Mouse (Mus musculus) common myeloid progenitor, adult 5-6 weeks (primary cell): Measurements from ENCODE around the gene Nolc1. TPM values are rescaled to one million over a fixed set of nuclear protein-coding genes. Genes with fewer than 3 reads are reported as not detected.

ENCODE experiments used
- ATAC-seq: replicated peaks from 2 replicates; pipeline ENCODE4 v1.8.0; 2016; ENCODE audit warnings: low read depth, mild to moderate bottlenecking, moderate TSS enrichment, inconsistent platforms; ENCODE audit not compliant: poor library complexity, severe bottlenecking
- total RNA-seq: library from RNA; stranded (forward); fragments of 200-1000, 187-1606 nt; gene quantifications from 2 replicates; pipeline ENCODE4 v1.2.3, GENCODE M21; 2017

Nolc1 gene
- total RNA-seq, 1 experiment from 2014 or later, result 197 TPM

DNA sequence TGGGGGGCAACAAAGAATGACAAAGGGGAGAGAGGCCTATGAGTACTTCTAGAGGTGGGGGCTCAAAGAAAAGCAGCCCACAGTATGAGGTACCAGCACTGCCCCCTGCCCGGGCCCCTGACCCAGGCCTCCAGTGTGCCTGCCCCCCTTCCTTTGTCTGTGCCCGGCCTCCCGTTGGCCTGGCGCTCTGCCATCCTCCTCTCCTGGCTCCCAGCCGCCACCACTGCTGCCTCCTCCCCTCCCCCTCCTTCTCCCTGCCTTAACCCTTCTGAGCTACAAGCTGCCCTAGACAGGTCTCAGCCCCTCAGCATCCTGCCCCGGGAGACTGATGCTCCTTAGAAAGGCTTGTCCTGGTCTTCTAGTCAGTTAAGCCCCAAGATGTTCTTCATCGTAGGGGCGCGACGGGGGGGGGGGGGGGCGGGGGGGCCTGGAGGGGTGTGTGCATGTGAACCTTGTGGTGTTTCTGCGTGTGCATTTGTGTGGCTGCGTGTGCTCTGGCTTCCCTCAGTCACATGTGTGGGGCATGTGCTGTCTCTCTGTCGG, 33.7 kb upstream of the Nolc1 start:
- ATAC-seq, result peak; percentile 12; the same call in 1 of the 2 replicates

DNA sequence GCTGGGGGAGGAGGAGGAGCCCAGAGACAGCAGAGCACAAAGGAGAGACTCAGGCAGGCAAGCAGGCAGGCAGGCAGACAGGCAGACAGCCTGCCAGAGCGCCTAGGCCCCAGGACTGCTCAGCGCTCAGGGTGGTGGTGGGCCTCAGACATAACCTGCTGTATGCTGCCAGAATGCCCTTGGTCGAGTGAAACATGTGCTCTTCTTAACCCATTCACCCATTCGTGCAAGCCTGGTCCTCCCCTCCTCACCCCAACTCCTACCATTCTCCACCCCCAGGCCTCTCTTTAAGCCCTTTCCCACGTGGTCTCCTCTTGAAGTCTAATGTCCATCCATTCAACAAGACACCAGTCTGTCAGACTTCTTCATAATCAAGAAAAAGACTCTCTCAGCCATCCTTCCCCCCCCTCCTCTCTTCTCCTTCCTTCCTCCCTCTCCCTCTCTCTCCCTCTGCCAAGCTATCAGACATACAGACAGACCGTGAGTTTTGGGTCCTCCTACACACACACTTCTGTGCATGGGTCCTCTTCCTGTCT, 33.1 kb upstream of the Nolc1 start:
- ATAC-seq, result no peak

DNA sequence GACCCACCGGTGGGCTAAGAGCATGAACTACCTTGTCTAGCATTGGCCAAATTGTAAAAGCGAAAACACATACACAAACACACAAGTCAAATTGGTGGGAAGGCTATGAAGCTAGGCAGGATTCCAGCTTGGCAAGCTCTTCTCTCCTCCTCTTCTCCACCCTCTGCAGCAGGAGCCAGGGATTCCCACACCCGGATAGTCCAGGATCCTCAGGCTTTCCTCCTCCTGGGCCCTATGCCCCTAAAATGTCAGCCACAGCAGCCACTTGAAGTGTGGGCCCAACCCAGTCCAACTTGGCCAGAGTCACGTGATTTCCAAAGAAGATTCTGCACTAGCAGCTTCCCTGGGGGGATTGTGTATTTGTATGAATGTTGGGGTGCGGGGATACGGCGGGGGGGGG, 32.3 kb upstream of the Nolc1 start:
- ATAC-seq, result no peak

DNA sequence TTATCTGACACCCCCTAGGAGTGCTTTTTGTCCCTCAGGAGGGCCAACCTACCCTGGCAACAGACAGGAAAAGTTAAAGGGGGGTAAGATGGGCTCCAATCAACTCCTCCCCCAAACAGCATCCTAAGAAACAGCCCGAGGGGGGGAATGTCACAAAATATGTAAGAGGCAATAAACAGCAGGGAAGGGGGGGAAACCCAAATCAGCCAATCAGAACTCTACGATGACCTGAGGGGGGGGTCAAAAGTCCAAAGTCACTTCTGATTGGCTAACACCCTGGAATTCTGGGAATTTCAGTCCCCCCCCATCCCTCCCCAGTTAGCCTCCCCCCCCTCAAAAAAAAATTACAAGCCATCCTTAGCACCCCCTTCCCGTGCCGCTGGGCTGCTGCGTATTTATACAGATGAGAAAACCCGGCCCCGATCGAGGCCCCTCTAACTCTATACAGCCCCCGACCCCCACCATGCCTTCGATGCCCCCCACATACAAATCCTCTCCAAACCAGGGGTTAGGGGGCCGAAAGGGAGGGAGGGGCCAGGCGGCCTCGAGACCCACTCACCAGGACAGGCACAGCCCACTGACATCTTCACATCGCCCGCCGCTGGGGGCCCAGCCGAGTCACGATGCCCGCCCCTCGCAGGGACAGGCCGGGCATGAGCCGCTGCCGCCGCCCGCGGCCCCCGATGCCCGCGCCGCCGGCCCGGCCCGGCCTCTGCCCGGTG, 31.2 kb upstream of the Nolc1 start, which contains the start of gene Pprc1:
TSS of gene Pprc1 (plus strand) at position 616 of the 722 bp plus-strand sequence.
- no peak for ATAC-seq

DNA sequence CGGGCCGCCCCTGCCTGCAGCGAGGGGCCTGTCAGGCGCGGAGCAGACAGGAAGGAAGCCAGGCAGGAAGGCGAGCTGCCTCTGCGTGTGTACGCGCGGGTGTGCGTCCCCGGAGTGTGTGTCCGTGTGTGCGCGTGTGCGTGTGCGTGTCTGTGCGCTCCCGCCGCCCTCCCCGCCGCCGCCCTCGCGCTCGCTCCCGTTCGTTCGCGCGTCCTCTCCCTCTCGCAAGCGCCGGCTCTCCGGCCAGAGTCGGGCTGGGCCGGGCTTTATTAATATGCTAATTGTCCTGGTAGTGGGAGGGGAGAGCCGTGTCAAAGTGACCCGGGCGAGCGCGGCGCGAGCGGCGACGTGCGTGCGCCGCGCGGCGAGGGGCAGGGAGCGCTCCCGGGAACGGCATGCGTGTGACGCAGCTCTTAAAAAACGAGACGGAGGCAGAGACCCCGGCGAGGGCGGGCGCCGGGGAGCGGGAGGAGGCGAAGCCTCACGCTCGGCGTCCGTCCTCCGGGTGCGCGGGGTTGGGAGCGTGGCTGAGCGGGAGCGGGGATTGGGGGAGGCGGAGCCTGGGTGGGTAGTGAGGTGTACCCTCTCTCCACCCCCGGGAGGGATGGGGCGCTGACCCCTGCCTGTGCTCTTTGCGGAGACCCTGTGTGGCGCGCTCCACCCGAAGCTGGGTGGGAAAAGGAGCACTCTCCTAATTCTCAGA, 30.5 kb upstream of the Nolc1 start, which contains the start of gene Ldb1:
TSS of gene Ldb1 (minus strand) at position 222 of the 703 bp plus-strand sequence.
- peak; percentile 48 for ATAC-seq

DNA sequence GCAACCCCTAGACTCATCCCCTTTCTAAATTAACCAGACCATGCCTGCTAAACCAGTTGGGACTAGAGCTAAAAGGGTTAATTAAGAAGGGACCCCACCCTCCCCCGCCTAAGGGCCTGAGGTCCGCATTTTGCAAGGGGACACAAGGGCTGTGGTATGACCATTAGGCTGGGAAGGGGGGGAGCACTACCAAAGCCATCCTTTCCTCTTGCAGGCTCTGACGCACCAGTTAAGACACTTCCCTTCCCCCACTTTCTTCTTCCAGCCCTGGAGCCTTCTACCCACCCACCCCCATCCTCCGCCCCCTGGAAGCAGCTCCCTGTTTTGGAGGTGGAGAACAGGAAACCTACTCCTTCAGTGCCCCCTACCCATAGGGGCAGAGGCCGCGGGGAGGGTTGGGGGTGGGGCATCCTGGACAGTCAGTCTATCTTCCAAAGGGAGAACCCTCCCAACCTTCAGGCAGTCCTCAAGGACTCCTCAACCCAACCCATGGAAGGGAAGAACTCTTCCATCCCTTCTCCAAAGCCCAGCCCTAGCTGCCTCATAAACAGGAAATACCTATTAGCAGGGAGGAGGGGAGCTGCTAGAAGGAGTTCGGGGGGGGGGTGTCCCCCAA, 29.9 kb upstream of the Nolc1 start:
- no peak for ATAC-seq

DNA sequence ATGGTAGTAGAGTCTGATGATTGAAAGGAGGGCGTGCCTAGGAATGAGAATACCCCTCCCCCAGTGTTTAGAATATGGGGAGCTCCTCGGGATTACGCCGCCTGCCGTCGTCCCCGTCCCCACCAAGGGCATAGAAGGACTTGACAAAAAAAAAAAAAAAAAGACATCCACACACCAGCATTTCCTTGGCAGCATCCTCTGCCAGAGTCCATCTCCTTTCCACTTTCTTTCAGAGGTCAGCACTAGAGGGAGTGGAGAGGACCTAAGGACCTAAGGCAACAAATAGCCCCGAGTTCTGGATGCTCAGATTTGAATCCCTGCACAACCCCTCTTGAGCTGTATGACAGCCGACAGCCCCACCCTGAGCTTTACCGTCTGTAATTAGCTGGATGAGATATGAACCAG, 29.0 kb upstream of the Nolc1 start:
- ATAC-seq, result no peak

DNA sequence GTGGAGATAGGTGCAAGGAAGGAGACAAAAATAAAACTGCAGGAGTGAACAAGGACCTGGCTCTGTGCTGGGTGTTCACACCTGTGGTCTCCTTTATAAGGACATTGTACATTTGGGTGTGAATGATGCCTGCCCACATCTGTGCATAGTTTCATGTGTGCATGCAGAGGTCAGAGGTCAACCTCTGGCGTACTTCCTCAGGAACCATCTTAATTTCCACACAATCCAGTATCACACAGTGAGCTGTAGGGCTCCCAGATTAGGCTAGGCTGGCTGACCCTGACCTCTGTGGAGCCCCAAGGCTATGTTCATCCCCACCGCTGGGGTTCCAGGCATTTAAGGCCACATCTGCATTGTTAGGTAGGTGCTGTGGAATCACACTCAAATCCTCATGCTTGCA, 28.2 kb upstream of the Nolc1 start:
- no peak for ATAC-seq

DNA sequence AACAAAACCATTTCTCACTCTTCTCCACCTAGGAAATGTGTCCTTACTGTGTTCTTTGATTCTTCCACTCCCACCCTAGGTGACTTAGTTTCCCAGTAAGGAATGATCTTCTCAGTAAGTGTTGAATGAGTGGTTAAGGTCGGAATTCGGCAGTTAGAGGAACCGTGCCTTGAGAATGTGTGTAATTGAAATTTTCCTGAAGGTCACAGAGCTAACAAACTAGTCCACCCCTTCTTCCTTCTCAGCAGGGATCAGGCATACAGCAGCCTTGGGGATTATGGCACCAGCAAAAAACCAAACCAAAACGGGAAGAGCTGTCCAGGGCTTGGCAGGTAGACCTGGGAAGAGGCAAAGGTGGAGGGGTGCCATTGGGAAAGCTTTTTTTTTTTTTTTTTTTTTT, 26.5 kb upstream of the Nolc1 start:
- ATAC-seq, result no peak

DNA sequence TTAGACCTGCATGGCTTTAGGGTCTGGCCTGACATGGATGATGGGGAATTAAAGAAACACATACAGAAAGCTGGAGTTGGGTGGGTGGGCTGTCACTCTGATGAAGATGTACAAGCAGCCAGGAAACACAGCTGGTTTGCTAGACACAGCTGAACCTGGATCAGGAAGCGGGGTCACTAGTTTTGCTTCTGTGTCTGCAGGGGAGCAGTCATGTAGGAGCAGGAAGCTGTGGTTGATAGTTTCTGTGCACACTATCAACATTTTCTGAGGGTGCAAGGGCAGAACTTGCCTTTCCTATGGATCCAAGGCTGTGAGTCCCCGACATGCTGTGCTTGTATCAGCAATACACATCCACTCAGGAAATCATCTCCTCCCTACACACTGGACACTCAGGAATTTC, 25.2 kb upstream of the Nolc1 start:
- ATAC-seq, result peak; percentile 70

DNA sequence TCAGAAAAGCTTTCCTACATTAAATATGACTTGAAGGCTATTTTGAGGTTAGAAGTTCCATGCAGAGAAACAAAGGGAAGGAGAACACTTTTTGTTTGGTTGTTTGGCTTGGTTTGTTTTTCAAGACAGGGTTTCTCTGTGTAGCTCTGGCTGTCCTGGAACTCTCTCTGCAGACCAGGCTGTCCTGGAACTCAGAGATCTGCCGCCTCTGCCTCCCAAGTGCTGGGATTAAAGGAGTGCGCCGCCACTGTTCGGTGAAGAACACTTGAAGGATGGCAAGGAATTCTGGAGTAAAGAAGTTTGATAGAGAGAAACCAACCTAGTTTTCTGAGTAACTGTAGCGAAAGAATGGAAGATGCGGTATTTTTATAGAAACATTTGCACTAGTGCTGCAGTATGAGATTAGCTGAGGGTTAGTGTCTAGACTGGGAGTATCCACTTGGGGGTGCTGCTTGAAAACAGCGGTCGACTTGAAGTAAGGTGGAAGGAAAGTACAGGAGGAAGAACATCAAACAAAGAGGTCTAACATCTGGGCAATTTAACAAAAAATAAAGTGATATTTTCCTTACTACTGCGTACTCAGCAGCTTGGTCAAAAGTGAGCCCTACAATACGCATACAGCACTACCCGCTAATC, 19.8 kb upstream of the Nolc1 start:
- peak; percentile 79 for ATAC-seq

DNA sequence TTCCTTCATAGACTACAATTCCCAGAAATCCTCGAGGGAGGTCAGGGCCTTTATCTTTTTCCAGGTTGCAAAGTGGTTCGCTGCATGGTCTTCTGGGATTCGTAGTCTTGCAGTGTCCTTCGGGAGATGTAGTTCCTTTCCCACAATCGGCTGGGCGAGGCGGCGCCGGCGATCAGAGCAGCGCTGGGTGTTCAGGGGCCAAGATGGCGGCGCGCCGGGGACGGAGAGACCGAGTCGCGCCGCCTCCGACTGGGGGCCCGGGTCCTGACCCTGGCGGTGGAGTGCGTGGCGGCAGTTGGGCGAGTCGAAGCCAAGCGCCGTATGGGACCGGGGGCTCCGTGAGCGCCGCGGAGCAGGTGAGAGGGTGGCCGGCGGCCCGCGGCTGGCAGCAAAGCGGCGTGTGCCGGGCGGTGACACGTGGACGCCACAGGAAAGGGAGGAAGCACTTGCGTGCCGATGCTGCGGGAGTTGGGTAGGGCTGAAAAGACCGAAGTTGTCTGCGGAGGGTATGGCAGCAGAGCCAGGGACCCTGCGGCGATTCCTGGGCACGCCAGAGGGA, 19.2 kb upstream of the Nolc1 start:
- ATAC-seq, result peak; percentile 86

DNA sequence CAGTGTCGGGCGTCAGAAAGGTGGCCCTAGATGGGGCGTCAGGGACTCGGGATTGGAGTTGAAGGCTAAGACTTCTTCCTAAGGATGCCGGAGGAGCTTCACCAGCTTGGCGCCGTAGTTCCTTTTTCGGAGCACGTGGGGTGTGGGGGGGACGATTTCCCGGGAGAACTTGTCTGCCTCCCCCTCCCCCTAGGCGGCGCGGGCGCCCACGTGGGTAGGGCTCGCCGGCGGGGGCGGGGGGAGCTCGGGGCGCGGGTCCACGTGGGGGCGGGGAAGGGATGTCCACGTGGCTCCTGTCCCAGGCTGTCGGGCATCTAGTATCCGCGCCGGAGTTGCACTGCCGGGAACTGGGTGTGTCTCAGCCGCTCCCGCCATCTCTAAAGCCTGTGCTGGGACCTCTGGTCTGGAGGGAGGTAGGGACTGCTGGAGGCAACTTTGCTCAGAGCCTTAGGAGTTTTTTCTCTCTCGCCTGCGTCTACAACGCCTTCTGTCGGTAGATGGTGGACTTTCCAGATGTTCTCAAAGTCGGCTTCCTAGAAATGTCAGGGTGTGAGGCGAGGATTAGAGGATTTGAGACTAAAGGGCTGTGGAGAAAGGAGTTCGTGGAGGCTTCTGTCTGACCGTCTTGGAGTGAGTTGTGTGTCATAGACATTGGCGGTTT, 18.6 kb upstream of the Nolc1 start:
- peak; percentile 58 for ATAC-seq

DNA sequence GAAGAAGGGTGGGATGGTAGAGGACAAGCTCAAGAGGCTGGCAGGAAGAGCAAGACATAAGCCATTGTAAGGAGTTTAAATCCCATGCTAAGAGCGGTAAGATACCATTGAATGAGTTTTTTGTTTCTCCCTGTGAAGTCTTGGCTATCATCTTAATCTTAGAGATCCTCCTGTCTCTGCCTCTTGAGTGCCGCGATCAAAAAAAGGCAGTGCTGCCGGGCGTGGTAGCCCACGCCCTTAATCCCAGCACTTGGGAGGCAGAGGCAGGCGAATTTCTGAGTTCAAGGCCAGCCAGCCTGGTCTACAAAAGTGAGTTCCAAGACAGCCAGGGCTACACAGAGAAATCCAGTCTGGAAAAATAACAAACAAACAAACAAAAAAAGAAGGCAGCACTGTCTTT, 17.2 kb upstream of the Nolc1 start:
- ATAC-seq, result no peak

DNA sequence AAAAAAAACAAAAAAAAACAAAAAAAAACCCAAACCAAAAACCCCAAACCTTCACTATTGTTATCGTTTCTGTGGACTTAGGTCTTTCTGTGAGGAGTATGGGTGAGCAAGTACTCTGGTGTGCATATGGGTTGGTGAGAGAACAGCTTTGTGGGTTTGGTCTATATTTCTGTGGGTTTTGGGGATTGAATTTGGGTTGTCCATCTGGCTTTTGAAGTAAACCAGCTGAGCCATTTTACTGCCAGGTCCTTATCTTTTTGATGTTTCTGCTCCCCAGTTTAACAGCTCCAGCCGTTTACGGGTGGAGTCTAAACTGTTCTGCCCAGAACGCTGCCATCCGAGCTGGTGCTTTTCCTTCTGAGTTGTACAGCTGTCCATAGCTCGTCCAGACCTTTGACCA, 14.8 kb upstream of the Nolc1 start:
- ATAC-seq, result no peak

DNA sequence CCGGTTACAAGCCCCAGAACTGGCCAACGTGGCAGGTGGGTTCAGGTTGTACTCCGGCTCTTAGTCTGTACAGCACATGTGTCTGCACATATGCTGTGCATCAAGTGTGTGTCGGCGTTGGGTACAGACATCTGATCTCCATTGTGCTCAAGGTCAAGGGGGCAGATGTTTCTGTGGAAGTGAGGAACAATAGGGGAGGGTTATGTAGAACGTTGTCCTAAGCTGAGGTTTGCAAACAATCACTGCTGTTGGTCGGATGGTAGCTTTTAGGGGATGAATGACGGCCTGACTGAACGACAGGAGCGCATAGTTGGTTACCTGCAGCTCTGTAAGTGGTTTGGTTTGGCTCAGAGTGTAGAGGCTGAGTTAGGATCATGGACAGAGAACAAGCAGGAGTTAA, 7.6 kb upstream of the Nolc1 start:
- ATAC-seq, result no peak

DNA sequence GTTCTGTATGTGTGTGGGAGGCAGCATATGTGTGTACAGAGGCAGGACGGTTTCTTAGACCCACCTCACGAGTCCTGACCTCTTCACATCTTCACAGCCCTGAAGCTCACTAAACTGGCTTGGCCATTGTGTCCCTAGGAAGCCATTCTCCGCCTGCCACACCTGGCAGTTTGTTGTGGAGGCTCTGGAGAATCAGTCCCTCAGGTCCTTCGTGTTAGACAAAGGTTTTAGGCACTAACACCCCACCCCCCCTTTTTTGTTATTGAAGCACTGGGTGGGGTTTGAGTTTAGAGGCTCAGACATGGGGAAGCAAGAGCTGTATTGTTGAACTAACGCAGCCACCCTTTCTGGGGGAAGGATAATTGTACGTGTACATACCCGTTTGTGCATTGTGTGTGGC, 2.4 kb upstream of the Nolc1 start:
- ATAC-seq, result no peak

DNA sequence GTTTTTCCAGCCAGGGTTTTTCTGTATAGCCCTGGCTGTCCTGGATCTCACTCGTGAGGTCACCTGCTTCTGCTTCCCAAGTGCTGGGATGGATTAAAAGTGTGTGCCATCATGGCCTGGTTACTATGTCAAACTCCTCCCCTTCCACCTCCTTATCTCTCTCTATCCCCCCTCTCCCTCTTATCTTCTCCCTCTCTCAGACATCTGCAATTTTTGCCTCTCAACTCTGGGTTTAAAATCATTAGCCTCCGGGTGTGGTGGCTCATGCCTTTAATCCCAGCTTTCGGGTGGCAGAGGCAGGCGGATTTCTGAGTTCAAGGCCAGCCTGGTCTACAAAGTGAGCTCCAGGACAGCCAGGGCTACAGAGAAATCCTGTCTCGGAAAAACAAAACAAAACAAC, 1.4 kb upstream of the Nolc1 start:
- ATAC-seq, result no peak

DNA sequence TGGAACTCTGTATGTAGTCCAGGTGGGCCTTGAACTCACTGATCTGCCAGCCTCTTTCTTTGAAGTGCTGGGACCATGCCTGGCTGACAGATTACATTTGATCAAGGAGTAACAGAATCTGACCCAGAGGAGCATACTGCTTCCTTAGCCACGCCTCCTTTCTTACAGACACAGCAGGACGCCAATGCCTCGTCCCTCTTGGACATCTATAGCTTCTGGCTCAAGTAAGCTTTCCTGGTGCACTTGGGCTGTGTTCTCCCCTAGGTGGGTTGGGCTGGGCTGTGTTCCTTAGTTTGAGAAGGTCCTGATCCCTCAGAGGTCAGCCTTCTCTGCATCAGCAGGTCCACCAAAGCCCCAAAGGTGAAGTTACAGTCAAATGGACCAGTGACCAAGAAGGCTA, 2.9 kb downstream of the Nolc1 start:
- no peak for ATAC-seq
